Mouse (Mus musculus): Measurements from ENCODE around the gene Pdzrn3. TPM values are rescaled to one million over a fixed set of nuclear protein-coding genes. Genes with fewer than 3 reads are reported as not detected.

Pdzrn3 gene
- polyA plus RNA-seq, 1 experiment: 67.9 TPM

DNA sequence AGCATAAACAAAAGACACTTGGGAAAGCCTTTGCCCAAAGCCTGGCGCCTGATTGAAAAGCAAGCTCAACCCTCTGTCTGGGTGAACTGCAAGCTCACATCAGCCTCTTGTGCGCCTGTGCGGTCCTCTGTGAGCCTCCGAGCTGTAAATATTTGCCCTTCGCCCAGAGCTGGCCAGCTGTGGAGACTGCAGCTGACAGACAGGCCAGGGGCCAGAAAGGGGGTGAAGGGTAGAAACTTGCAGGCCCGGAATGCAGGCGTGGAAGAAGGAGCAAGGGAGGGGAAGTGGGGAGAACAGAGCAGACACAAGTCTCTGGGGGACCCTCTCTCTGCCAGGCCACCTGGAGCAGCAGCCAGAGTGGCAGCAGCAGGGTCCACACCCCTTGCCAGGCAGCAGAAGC is 3.0 kb downstream of the Pdzrn3 start:
- Histone ChIP-seq H3K4me1 (ENCODE audit: control insufficient read depth, insufficient read depth, low read length) (no peaks in the 10 kb centered on the region; the same call in 1 of the 2 replicates), H3K4me3 (ENCODE audit: insufficient read depth, low read length) (peak overlapping the region; percentile 31), H3K27ac (ENCODE audit: insufficient read depth, low read length) (peak overlapping the region; percentile 36)
- no peak for TF ChIP-seq POLR2A (IDR thresholded peaks at IDR 0.05; ENCODE audit: low read depth, low read length)
- no peak for TF ChIP-seq CTCF (IDR thresholded peaks at IDR 0.05; ENCODE audit: borderline replicate concordance, insufficient read depth, low read length)

DNA sequence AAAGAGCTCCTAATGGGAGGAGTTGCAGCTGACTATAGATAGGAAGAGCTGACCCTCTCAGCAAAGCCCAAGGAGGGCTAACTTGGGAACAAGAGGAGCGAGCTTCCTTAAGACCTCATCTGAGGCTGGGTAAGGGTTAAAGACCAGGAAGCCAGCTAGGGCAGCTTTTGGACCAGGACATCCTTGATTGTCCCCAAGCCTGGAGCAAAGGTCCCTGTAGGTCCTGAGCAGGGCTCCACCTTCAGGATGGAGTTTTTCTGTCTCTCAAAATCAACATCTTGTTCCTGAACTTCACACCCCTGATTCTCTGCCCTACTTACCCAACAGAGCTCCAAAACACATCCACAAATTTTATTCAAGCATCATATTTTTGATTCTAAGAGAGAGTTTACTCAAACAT is 3.5 kb downstream of the Pdzrn3 start:
- TF ChIP-seq CTCF (IDR thresholded peaks at IDR 0.05; ENCODE audit: borderline replicate concordance, insufficient read depth, low read length) (no peak), POLR2A (IDR thresholded peaks at IDR 0.05; ENCODE audit: low read depth, low read length) (no peak)
- peak overlapping the region; percentile 13; the same call in 1 of the 2 replicates for H3K4me3 ChIP-seq (ENCODE audit: insufficient read depth, low read length)
- no peaks in the 10 kb centered on the region; the same call in 1 of the 2 replicates for H3K4me1 ChIP-seq (ENCODE audit: control insufficient read depth, insufficient read depth, low read length)
- H3K27ac ChIP-seq (ENCODE audit: insufficient read depth, low read length): peak overlapping the region; percentile 36

DNA sequence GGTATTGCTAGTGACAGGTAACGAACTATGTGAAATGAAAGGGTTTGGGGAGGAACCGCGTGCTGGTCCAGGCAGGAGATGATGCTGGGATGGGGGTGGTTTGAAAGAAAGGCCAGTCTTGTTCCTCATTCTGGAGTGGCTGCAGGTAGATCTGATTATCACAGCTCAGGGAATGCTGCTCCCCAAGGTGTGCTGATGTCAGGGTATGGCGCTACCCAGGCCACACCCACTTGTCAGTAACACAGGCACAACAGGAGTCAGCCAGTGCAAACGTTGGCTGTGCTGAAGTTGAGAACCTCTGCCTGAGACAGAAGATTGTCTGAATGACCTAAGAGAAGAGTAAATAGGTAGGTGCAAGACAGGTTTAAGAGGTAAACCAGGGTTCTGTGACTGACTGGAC is 4.7 kb downstream of the Pdzrn3 start:
- no peaks in the 10 kb centered on the region; the same call in none of the 2 replicates for H3K4me1 ChIP-seq (ENCODE audit: control insufficient read depth, insufficient read depth, low read length)
- TF ChIP-seq CTCF (IDR thresholded peaks at IDR 0.05; ENCODE audit: borderline replicate concordance, insufficient read depth, low read length) (no peak), POLR2A (IDR thresholded peaks at IDR 0.05; ENCODE audit: low read depth, low read length) (no peak)
- H3K4me3 ChIP-seq (ENCODE audit: insufficient read depth, low read length): no peak overlapping the region
- no peak overlapping the region for H3K27ac ChIP-seq (ENCODE audit: insufficient read depth, low read length)

DNA sequence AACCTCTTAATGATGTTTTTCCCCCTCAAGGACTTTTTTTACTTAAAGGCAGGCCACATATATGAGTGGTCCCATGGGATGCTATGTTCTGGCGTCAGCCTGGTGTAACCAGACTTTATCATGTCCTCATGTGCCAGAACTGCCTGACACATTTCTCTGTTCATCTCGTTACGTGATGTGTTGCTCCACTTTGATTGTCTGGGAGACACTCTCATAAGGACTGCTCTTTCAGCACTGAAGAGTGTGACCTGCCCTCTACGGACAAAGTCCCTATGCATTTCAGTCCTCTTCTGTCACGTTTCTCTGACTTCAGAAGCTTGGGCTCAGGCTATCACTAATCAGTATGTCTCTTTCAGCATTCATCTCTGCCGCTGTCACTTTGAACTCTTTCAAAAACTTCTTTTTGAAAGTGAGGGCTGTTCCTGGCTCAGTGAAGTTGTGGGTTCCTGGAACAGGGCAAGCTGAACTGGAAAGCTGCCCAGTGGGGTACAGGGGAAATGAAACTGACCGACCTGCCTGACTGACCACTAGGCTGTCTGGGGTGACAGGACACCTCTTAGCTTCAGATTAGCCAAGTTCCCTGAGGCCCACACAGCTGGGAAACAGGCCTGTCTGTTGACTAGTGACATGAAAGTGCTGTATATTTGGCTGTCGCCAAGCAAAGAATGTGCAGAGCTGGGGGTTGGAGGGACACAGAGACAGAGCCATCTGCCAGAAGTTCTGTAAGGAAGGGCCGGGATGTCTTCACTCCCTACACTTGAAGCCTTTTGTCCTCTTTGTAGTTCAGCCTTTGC is 10.7 kb downstream of the Pdzrn3 start:
- no peak for TF ChIP-seq CTCF (IDR thresholded peaks at IDR 0.05; ENCODE audit: borderline replicate concordance, insufficient read depth, low read length)
- no peak for TF ChIP-seq POLR2A (IDR thresholded peaks at IDR 0.05; ENCODE audit: low read depth, low read length)
- Histone ChIP-seq H3K4me1 (ENCODE audit: control insufficient read depth, insufficient read depth, low read length) (peaks cover 9% of the 10 kb centered on the region), H3K27ac (ENCODE audit: insufficient read depth, low read length) (no peak overlapping the region), H3K4me3 (ENCODE audit: insufficient read depth, low read length) (no peak overlapping the region)

DNA sequence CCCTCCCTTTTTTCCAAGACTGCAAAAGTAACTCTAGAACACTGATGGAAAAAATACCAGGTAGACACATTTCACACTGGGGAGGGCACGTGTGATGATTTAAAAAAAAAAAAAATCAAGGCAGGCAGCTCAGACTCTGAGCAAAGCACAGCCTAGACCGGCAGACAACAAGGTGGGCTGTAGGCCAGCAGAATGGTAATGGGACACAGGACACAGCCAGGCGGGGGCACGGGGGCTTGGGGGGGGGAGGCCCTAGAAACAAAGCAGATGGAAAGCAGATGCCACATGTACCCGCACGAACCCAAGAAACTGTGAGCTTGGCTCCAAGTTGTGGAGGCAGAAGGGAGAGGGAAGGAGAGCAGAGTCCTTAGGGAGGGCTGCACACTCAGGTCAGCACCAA is 11.9 kb downstream of the Pdzrn3 start:
- Histone ChIP-seq H3K4me1 (ENCODE audit: control insufficient read depth, insufficient read depth, low read length) (peaks cover 15% of the 10 kb centered on the region), H3K27ac (ENCODE audit: insufficient read depth, low read length) (0 out of 2 replicates have a peak overlapping the region, but pooled peaks have one; percentile 14), H3K4me3 (ENCODE audit: insufficient read depth, low read length) (no peak overlapping the region)
- no peak for TF ChIP-seq CTCF (IDR thresholded peaks at IDR 0.05; ENCODE audit: borderline replicate concordance, insufficient read depth, low read length)
- TF ChIP-seq POLR2A (IDR thresholded peaks at IDR 0.05; ENCODE audit: low read depth, low read length): no peak

DNA sequence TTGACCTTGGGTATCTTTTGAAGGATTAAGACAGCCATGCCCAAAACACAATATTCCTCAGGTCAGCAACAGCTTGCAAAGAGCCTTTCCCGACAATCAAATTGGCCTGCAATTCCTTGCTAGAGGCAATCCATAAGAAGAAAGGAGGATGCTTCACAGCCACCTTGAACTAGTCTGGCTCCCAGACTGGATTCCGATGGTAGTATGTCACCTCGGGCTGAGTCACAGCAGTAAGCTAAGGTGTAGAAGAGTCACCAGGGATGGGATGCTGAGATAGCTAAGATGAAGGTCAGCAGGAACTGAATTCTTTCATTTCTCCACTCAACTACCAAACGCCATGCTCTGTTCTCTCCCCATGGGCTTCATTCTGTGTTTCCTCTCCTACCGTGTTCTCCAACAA is 13.8 kb downstream of the Pdzrn3 start:
- H3K27ac ChIP-seq (ENCODE audit: insufficient read depth, low read length): peak overlapping the region; percentile 94
- H3K4me3 ChIP-seq (ENCODE audit: insufficient read depth, low read length): no peak overlapping the region
- peaks cover 25% of the 10 kb centered on the region for H3K4me1 ChIP-seq (ENCODE audit: control insufficient read depth, insufficient read depth, low read length)
- no peak for TF ChIP-seq CTCF (IDR thresholded peaks at IDR 0.05; ENCODE audit: borderline replicate concordance, insufficient read depth, low read length)
- no peak for TF ChIP-seq POLR2A (IDR thresholded peaks at IDR 0.05; ENCODE audit: low read depth, low read length)

DNA sequence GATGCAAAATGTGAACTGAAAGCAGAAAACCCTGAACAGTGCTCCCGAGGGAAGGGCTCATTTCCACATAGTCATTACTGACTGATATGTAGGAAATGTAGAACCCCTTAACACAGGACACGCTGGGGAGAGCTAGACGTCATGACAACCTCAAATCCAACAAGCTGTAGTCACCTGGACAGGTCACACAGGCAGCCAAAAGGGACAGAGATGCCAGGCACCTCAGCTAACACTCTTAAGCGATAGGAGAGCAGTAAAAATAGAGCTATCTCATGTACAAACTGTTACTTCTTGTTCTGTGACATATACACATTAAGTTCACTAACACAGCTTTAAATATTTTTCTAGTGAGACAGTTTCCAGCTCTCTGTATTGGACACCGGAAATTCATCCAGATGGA is 15.0 kb downstream of the Pdzrn3 start:
- no peak overlapping the region for H3K4me3 ChIP-seq (ENCODE audit: insufficient read depth, low read length)
- peak overlapping the region; percentile 94 for H3K27ac ChIP-seq (ENCODE audit: insufficient read depth, low read length)
- TF ChIP-seq POLR2A (IDR thresholded peaks at IDR 0.05; ENCODE audit: low read depth, low read length) (no peak), CTCF (IDR thresholded peaks at IDR 0.05; ENCODE audit: borderline replicate concordance, insufficient read depth, low read length) (no peak)
- H3K4me1 ChIP-seq (ENCODE audit: control insufficient read depth, insufficient read depth, low read length): peaks cover 25% of the 10 kb centered on the region

DNA sequence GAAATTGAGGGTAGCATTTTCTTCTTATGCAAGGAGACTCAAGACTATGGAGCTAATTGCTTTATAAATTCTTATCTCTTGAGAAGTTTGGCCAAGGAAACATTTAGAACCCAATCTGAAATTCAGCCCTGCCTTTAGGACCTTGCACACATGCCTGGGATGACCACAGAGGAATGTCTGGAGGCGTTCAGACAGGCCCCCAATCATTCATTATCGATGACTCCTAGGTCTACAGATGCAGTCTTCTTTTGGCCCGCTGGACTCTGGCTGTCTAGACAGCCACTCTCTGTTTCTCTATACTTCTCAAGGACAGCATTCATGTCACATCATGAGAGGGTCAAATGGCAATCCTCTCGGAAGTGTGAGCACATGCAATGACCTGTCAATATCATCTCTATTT is 15.4 kb downstream of the Pdzrn3 start:
- TF ChIP-seq POLR2A (IDR thresholded peaks at IDR 0.05; ENCODE audit: low read depth, low read length) (no peak; the same call in 1 of the 2 replicates), CTCF (IDR thresholded peaks at IDR 0.05; ENCODE audit: borderline replicate concordance, insufficient read depth, low read length) (no peak)
- H3K4me3 ChIP-seq (ENCODE audit: insufficient read depth, low read length): no peak overlapping the region
- peak overlapping the region; percentile 94 for H3K27ac ChIP-seq (ENCODE audit: insufficient read depth, low read length)
- peaks cover 25% of the 10 kb centered on the region for H3K4me1 ChIP-seq (ENCODE audit: control insufficient read depth, insufficient read depth, low read length)

DNA sequence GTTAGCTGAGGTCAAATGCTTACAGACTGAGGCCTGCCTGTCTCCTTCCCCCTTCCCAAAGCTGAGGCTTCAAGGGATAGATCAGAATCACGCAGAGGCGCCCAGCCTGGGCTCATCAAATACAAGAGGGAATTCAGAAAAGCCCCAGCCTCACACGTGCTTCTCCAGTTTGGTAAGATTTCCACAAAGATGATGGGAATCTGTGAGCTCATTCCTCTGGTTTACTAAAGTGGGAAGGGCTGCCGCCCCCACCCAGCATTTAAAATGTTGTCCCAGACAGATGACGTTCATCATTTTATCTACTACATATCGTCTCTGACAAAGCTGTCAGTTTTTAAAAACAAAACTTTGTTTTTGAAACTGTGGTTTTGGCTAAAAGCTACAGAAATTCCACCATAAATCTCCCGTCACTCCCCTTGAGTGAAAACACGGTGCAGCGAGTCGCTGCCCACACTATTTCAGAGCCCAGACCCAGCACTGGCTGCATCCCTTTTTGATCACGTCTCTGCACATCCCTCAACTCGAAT is 17.4 kb downstream of the Pdzrn3 start:
- no peak overlapping the region for H3K4me3 ChIP-seq (ENCODE audit: insufficient read depth, low read length)
- peaks cover 27% of the 10 kb centered on the region for H3K4me1 ChIP-seq (ENCODE audit: control insufficient read depth, insufficient read depth, low read length)
- peak overlapping the region; percentile 97 for H3K27ac ChIP-seq (ENCODE audit: insufficient read depth, low read length)
- no peak for TF ChIP-seq POLR2A (IDR thresholded peaks at IDR 0.05; ENCODE audit: low read depth, low read length)
- TF ChIP-seq CTCF (IDR thresholded peaks at IDR 0.05; ENCODE audit: borderline replicate concordance, insufficient read depth, low read length): no peak

DNA sequence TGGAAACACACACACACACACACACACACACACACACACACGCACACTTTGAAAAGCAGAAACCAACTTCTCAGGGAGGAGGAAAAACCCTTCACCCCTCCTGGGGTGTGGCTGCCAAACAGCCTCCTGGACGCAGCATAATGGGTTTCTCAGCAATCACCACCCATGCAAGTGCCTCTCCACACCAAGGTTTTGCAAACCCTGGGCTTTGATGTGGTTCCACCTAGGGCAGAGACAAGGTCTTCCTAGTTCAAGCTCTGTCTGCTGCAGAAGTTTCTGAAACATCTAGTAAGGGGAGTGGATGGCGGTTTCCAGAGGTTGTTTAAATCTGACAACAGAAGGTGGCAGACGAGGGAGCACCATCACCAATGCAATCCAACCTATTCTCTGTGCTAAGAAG is 18.1 kb downstream of the Pdzrn3 start:
- Histone ChIP-seq H3K4me1 (ENCODE audit: control insufficient read depth, insufficient read depth, low read length) (peaks cover 32% of the 10 kb centered on the region), H3K4me3 (ENCODE audit: insufficient read depth, low read length) (no peak overlapping the region), H3K27ac (ENCODE audit: insufficient read depth, low read length) (peak overlapping the region; percentile 97)
- no peak for TF ChIP-seq POLR2A (IDR thresholded peaks at IDR 0.05; ENCODE audit: low read depth, low read length)
- no peak for TF ChIP-seq CTCF (IDR thresholded peaks at IDR 0.05; ENCODE audit: borderline replicate concordance, insufficient read depth, low read length)
